Mouse (Mus musculus) right cerebral cortex, postnatal 4 days (tissue): Measurements from ENCODE around the gene Arf6.
"Not testable (repeated sequence)": the region's sequence is repeated elsewhere in the genome, so short reads cannot be mapped to it uniquely, and the experiment has no call there.

ENCODE experiments used
- DNase-seq: peaks from one replicate; pipeline ENCODE4 v3.0.0-alpha.2; 2022

The Arf6 gene

DNA sequence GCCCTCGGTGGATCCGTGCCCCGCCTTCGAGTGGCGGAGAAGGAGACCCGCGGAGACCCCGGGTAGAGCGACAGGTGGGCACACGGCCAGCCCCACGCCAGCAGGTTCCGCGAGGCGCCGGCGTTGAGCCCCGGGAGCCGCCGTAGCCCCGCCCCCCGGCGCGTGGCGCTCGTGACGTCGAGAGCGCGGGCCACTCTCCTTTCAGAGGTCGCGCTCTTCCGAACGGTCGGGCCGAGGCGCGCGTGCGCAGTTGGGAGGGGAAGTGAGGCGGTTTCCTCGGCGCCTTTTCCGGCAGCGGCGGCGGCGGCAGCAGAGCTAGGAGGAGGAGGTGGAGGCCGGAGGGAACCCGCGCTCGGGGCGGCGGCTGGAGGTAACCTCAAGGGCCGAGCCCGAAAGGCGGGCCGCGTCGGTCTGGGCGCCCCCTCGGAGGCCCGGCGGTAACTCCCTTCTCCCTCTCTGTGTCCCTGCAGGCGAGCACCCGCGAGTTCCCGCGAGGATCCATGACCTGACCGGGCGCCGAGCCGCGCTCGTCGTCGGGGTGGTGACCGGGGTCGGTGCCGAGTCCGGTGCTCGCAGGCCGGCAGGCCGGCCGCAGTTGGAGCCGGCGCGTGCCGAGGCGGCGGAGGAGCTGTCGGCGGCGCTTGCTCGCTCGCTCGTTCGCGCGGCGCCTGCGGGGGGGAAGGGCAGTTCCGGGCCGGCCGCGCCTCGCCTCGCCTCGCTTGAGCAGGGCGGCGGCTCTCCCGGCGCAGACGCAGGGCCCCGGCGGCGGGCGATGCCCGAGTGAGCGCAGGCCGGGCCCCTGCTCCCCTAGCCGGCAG, at the start of gene Arf6, which contains the start of gene Gm9887:
Gene Arf6 (plus strand): TSS at position 297 of the 818 bp plus-strand sequence.
Gene Gm9887 (minus strand): TSS at position 605 of the 818 bp plus-strand sequence.
- peak; percentile 99 for DNase-seq

GRCm38 (mm10) chr12:69331187-69331586, 40.8 kb upstream of the Arf6 start:
- DNase-seq = no peak

DNA sequence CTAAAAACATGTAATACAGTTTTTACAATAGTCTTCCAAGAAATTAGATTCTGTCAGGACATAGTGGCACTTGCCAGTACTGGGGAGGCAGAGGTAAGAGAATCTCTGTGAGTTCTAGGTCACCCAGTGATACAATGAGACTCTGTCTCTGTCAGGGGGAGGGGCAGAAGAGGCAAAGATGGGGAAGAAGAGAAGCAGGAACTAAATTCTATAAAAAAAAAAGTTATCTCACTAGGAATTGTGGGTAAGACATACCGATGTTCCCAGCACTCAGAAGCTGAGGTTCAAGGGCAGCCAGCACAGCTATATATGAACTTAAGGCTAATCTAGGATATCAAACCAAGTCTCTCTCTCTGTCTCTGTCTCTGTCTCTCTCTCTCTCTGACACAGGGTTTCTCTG, 39.8 kb upstream of the Arf6 start:
- no peak for DNase-seq

- no peak for DNase-seq
These were observed 38.4 kb upstream of the Arf6 start for GRCm38 (mm10) chr12:69333547-69333946.

DNA sequence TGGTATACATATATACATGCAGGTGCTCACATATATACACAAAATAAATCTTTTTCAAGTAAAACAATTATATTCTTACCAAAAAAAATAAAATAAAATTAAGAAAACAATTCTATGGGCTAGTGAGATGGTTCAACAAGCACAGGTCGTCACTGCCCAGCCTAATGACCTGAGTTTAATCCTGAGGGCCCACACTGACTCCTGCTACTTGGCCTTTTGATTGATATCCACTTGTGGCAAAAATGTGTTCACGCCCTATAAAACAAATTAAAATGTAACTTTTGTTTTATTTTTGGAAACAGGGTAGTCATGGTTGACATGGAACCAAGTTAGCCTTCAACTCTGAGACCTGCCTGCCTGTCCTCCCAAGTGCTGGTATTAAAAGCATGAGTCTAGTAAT, 22.0 kb upstream of the Arf6 start:
- DNase-seq = no peak

DNA sequence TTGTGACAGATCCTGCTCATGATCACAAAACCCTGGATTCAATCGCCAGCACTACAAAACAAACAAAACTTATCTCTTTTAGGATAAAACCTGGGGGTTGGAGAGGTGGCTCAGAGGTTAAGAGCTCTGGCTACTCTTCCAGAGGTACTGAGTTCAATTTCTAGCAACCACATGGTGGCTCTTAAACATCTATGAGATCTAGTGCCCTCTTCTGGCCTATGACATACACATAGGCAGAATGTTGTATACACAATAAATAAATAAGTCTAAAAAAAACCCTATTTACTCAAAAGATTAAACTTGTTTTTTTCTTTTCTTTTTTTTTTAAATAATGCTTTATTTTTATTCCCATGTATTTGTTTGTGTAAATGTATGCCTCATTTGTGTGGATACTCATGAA, 20.3 kb upstream of the Arf6 start:
- DNase-seq = no peak

- DNase-seq = peak; percentile 74
These were observed 15.2 kb upstream of the Arf6 start, which contains the start of gene Nemf for GRCm38 (mm10) chr12:69356546-69357299. Gene Nemf, minus strand, starts transcription at chr12:69357165.

DNA sequence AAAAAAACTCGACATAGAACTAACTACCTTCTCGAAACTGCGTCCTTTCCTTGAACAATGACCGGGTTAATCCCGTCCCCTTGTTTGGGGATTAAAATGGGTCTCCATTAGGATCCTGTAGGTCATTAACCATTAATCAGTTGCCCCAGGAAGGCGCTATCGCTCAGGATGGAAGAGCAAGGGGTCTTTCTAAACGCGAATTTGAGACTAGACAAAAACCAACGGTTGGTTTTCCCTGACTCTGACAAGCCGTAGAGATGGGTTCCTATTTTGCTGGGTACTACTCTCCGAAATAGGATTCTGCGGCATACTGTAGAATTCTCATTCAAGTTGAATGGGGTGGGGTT, 14.7 kb upstream of the Arf6 start:
- no peak for DNase-seq

GRCm38 (mm10) chr12:69360655-69360996, 11.3 kb upstream of the Arf6 start:
- no peak for DNase-seq

- peak; percentile 98 for DNase-seq
These were observed 10.7 kb upstream of the Arf6 start for GRCm38 (mm10) chr12:69360997-69361899.

DNA sequence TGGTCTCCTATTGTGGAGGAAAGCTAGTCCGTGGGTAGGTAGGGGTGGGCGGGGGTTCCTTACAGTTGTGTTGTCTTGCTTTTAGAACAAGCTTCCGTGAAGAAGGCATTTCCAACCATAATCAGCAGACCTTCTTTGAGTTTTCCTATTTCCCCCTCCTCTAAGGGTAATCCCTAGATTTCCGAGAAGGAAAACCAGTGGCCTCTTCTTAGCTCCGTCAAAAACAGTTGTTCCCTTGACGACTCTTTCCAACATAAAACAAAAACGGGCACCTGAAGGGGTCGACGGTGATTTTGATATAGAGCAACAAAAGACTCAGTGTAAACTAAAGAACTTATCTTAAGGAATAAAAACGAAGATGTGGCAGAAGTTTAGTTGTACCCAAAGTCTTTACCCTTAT, 10.0 kb upstream of the Arf6 start:
- DNase-seq = no peak

DNA sequence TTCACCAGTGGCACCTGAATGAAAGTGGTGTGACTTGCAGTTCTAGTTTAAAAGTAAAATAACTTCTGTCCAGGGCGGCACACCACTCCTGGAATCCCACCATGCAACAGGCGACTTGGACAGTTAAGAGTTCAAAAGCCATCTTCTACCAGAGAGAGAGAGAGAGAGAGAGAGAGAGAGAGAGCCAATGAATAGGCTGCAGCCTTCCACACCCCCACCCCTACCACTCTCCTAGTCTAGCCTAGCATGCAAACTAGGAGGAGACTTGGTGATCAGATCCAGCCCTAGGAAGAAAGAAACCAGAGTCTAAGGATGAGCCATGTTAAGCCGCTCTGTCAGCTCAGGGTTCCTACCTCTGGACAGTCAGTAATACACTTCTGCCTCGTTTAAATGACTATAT, 9.6 kb upstream of the Arf6 start:
- no peak for DNase-seq

DNA sequence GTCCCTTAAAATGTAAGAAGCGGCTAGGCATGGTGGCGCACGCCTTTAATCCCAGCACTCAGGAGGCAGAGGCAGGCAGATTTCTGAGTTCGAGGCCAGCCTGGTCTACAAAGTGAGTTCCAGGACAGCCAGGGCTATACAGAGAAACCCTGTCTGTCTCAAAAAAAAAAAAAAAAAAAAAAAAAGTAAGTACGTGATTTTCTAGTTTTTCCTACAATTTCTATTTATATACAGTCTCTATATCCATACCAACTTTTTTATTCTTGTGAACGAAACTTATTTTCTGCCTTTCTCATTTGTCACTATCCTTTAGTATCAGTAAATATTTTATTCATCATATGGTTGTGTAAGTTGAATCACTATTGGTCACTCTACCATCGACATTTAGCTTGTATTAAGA, 8.8 kb upstream of the Arf6 start:
- DNase-seq = not testable (repeated sequence)

GRCm38 (mm10) chr12:69363899-69364762, 7.8 kb upstream of the Arf6 start:
- peak; percentile 48 for DNase-seq

GRCm38 (mm10) chr12:69365757-69366156, 6.2 kb upstream of the Arf6 start:
- no peak for DNase-seq

DNA sequence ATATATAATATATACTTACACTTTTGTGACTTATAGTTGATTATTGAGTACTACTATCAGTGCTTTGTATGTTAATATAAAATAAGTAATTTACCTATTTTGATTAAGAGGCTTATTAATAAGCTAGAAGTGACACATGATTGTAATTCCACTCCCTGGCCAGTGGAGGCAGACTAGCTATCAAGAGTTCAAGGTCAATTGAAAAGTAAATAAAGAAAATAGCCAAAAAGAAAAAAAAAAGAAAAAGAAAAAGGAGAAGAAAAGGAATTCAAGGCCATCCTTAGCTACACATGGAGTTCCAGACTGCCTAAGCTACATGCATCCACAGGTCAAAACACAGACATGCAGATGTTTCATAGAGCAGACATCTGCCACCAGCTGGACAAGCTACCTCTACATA, 5.5 kb upstream of the Arf6 start:
- DNase-seq = no peak

GRCm38 (mm10) chr12:69367557-69367956, 4.4 kb upstream of the Arf6 start:
- DNase-seq = no peak

- no peak for DNase-seq
These were observed 1.0 kb upstream of the Arf6 start for GRCm38 (mm10) chr12:69370936-69371335.

DNA sequence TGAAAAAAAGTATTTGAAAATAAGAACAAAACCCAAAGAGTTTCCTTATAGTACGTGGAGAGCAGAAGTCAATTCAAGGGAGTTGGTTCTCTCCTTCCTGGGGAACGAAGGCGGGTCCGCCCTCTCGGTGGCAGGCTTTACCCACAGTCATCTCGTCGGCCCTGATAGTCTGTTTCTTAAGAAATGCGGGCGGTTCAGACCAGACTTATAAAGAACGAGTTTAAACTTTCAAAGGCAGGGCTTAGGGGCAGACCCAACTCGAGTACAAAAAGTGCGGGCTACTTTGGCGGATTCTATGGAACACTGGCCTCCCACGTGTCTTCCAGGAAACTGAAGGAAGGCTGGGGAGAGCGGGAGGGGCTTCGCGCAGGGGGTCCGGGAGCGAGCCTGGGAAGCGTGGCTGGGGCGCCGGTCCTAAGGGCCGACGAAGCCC, 513 bp upstream of the Arf6 start:
- no peak for DNase-seq

GRCm38 (mm10) chr12:69372731-69373331, 881 bp downstream of the Arf6 start:
- peak; percentile 18 for DNase-seq

DNA sequence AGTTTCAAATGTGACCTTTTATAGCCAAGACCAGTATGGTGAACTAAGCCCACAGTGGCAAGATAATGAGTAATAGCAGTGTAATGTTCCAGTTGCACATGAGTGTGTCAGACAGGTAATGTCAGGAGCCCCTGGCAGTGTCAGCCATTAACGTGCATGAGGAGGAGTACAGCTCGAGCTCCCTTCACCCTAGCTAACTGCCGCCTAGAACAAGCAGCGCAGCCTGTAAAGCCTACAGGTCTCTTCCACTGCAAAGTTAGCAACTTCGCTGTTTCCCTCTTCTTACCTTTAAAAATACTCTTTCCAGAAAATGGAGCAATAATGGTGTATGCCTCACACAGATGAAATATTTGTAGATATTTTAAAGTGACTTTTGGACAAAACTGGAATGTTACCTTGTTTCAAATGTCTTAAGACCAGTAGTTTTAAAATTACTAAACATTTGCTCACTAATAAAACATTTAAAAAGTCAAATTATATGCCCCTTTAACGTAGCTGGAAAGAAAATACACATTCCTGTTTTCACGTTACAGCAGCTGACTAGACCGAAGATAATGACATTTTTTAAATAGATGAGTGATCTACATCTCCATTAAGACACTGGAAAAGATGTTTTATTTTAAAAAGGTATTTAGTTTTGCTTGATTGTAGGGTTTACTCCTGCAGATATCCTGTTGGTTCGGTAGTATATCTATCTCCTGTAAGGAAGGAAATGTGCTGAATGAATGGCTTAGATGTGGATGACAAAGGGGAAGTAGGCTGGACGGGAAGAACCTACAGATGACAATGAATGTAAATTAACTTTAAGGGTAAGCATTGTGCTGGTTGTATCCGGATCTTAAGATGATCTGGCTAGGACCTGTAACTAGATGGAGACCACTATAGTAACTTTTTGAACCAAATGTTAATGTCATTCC, 2.2 kb downstream of the Arf6 start:
- no peak for DNase-seq
